Mouse (Mus musculus) ES-CJ7 (cell line): ENCODE results near the gene Aldh3b3.

Experiments
- DNase-seq: peaks from one replicate; pipeline ENCODE4 v3.0.0; 2011; ENCODE audit warnings: low read depth, low spot score

The Aldh3b3 gene

GRCm38 (mm10) chr19:4001752-4002151, 43.3 kb downstream of the Aldh3b3 start:
- no peak for DNase-seq

GRCm38 (mm10) chr19:4003112-4003511, 44.7 kb downstream of the Aldh3b3 start, which contains the start of gene Doc2g:
TSS of gene Doc2g (plus strand) at chr19:4003313.
- DNase-seq, result no peak

- DNase-seq, result no peak
These were observed 45.2 kb downstream of the Aldh3b3 start for GRCm38 (mm10) chr19:4003641-4004040.

- no peak for DNase-seq
These were observed 45.9 kb downstream of the Aldh3b3 start for GRCm38 (mm10) chr19:4004331-4004730.

GRCm38 (mm10) chr19:4005091-4005490, 46.6 kb downstream of the Aldh3b3 start:
- DNase-seq, result no peak

- no peak for DNase-seq
These were observed 47.5 kb downstream of the Aldh3b3 start for GRCm38 (mm10) chr19:4005971-4006370.

- no peak for DNase-seq
These were observed 52.6 kb downstream of the Aldh3b3 start for GRCm38 (mm10) chr19:4011086-4011485.

GRCm38 (mm10) chr19:4012432-4013022, 54.1 kb downstream of the Aldh3b3 start, which contains the start of gene Ndufv1:
TSS of gene Ndufv1 (minus strand) at chr19:4012806.
- DNase-seq, result peak; percentile 99

GRCm38 (mm10) chr19:4013066-4013465, 54.6 kb downstream of the Aldh3b3 start:
- DNase-seq, result no peak

- no peak for DNase-seq
These were observed 56.4 kb downstream of the Aldh3b3 start for GRCm38 (mm10) chr19:4014802-4015201.

GRCm38 (mm10) chr19:4015635-4016034, 57.2 kb downstream of the Aldh3b3 start:
- DNase-seq, result no peak

- DNase-seq, result no peak
These were observed 59.6 kb downstream of the Aldh3b3 start for GRCm38 (mm10) chr19:4017921-4018587.

GRCm38 (mm10) chr19:4018743-4019583, 60.5 kb downstream of the Aldh3b3 start:
- DNase-seq, result peak; percentile 85
